Mouse (Mus musculus) left cerebral cortex, adult 8-10 months (tissue): ENCODE results near the gene H13. TPM values are rescaled to one million over a fixed set of nuclear protein-coding genes. Genes with fewer than 3 reads are reported as not detected.

Experiments used
- DNase-seq, 2 experiments: peaks; one replicate each; pipeline ENCODE4 v3.0.0; 2022; ENCODE audit warnings: low spot score in 2 of 2
- total RNA-seq, 4 experiments: library from RNA; stranded (reverse); gene quantifications; 2 replicates each; pipeline ENCODE4 v1.2.4; 2022

H13 gene
- total RNA-seq, 4 experiments from 2014 or later, result 59.6 to 78.5 (median 71.8) TPM

GRCm38 (mm10) chr2:152700725-152701124, 31.5 kb downstream of the H13 start:
- DNase-seq, result no peak

- no peak for DNase-seq
These were observed 34.5 kb downstream of the H13 start for GRCm38 (mm10) chr2:152703596-152704255.

- no peak for DNase-seq
These were observed 35.0 kb downstream of the H13 start for GRCm38 (mm10) chr2:152704256-152704605.

- no peak for DNase-seq
These were observed 35.6 kb downstream of the H13 start for GRCm38 (mm10) chr2:152704811-152705370.

- peak in 1 of 2 experiments; percentile 53 for DNase-seq
These were observed 36.8 kb downstream of the H13 start for GRCm38 (mm10) chr2:152705993-152706571.

- DNase-seq, result no peak
These were observed 37.9 kb downstream of the H13 start for GRCm38 (mm10) chr2:152707186-152707585.

- peak; percentile 51 to 73 for DNase-seq
These were observed 38.4 kb downstream of the H13 start for GRCm38 (mm10) chr2:152707627-152708026.

GRCm38 (mm10) chr2:152709066-152709465, 39.8 kb downstream of the H13 start:
- no peak for DNase-seq

GRCm38 (mm10) chr2:152716241-152716772, 47.0 kb downstream of the H13 start:
- no peak for DNase-seq

- no peak for DNase-seq
These were observed 48.4 kb downstream of the H13 start for GRCm38 (mm10) chr2:152717652-152718051.

GRCm38 (mm10) chr2:152718076-152718475, 48.8 kb downstream of the H13 start:
- no peak for DNase-seq

GRCm38 (mm10) chr2:152723651-152724331, 54.5 kb downstream of the H13 start:
- no peak for DNase-seq

GRCm38 (mm10) chr2:152724332-152724723, 55.1 kb downstream of the H13 start:
- DNase-seq, result no peak

- no peak for DNase-seq
These were observed 56.0 kb downstream of the H13 start for GRCm38 (mm10) chr2:152725178-152725750.

GRCm38 (mm10) chr2:152726213-152726612, 57.0 kb downstream of the H13 start:
- DNase-seq, result no peak

- no peak for DNase-seq
These were observed 57.6 kb downstream of the H13 start for GRCm38 (mm10) chr2:152726751-152727335.

GRCm38 (mm10) chr2:152727795-152728510, 58.7 kb downstream of the H13 start:
- no peak for DNase-seq

GRCm38 (mm10) chr2:152728594-152728993, 59.3 kb downstream of the H13 start:
- DNase-seq, result no peak

GRCm38 (mm10) chr2:152729013-152729635, 59.9 kb downstream of the H13 start:
- DNase-seq, result no peak

- DNase-seq, result no peak
These were observed 60.4 kb downstream of the H13 start for GRCm38 (mm10) chr2:152729636-152730020.
